8 mouse cellular contexts compared by ENCODE assay signal in the genomic region with DNA sequence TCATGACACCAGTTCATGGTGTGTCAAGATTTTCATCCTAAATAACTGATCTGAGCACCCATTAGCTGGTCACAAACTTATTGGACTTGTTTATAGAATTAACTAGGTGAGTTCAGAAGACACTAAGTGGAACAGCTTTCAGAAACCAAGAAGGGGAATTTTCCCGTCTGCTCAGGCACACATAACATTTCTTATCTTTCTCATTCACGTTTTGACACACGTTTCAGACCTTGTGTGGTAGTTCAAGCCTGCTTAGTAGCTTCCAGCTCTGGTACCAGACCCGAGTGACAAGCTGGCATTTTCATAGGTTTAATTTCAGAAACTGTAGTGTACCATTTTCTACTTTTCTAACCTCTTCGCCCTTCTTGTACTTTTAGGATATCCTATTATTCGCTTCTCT. TPM values are rescaled to one million over a fixed set of nuclear protein-coding genes. Genes with fewer than 3 reads are reported as not detected.
DNase-seq lines count a peak whose midpoint lies in the region; ATAC-seq and TF ChIP-seq lines count a peak whose summit lies in the region.

No protein-coding gene starts in this region.

- H3K4me1 ChIP-seq in heart, embryonic 15.5 days (replicated peaks) = peaks cover 19% of the 10 kb centered on the region
- H3K4me1 ChIP-seq in G1E (ENCODE audit: insufficient read depth, low read depth, low read length) = peaks cover 70% of the 10 kb centered on the region
- peaks cover 8% of the 10 kb centered on the region for H3K4me1 ChIP-seq in heart, embryonic 16.5 days (ENCODE audit: control insufficient read depth, insufficient read depth, low read length)
- peaks cover 43% of the 10 kb centered on the region for H3K4me1 ChIP-seq in midbrain, embryonic 10.5 days

- peak overlapping the region; percentile 75; the same call in 1 of the 2 replicates for H3K27ac ChIP-seq in heart, embryonic 15.5 days
- no peak overlapping the region; the same call in 1 of the 2 replicates for H3K27ac ChIP-seq in heart, embryonic 16.5 days (ENCODE audit: low read length)
- peak overlapping the region; percentile 90 for H3K27ac ChIP-seq in midbrain, embryonic 10.5 days (replicated peaks)

- peak overlapping the region; percentile 62 for H3K4me3 ChIP-seq in heart, embryonic 15.5 days
- H3K4me3 ChIP-seq in G1E (ENCODE audit: low read depth, low read length) = peak overlapping the region; percentile 77
- peak overlapping the region; percentile 88 for H3K4me3 ChIP-seq in heart, embryonic 16.5 days (ENCODE audit: low read length)
- peak overlapping the region; percentile 74 for H3K4me3 ChIP-seq in midbrain, embryonic 10.5 days

- H3K27me3 ChIP-seq in heart, embryonic 15.5 days = no peaks in the 10 kb centered on the region
- H3K27me3 ChIP-seq in G1E (ENCODE audit: insufficient read depth, low read length) = no peaks in the 10 kb centered on the region
- H3K27me3 ChIP-seq in heart, embryonic 16.5 days (ENCODE audit: control insufficient read depth, insufficient read depth, low read length) = no peaks in the 10 kb centered on the region
- no peaks in the 10 kb centered on the region for H3K27me3 ChIP-seq in midbrain, embryonic 10.5 days (ENCODE audit: low read depth, poor library complexity, severe bottlenecking)

- H3K36me3 ChIP-seq in heart, embryonic 15.5 days = no peaks in the 10 kb centered on the region
- H3K36me3 ChIP-seq in G1E (replicated peaks) = peaks cover 7% of the 10 kb centered on the region
- no peaks in the 10 kb centered on the region for H3K36me3 ChIP-seq in heart, embryonic 16.5 days (ENCODE audit: control insufficient read depth, insufficient read depth)
- no peaks in the 10 kb centered on the region for H3K36me3 ChIP-seq in midbrain, embryonic 10.5 days

- peak overlapping the region; percentile 62 for H3K9ac ChIP-seq in heart, embryonic 15.5 days
- H3K9ac ChIP-seq in heart, embryonic 16.5 days (ENCODE audit: low read length) = peak overlapping the region; percentile 82

- H3K9me3 ChIP-seq in heart, embryonic 15.5 days (replicated peaks) = no peaks in the 10 kb centered on the region
- H3K9me3 ChIP-seq in G1E (replicated peaks) = no peaks in the 10 kb centered on the region
- H3K9me3 ChIP-seq in heart, embryonic 16.5 days (replicated peaks; ENCODE audit: control insufficient read depth, low read length) = no peaks in the 10 kb centered on the region
- no peaks in the 10 kb centered on the region for H3K9me3 ChIP-seq in midbrain, embryonic 10.5 days (replicated peaks)

- no peak for ATAC-seq in heart, embryonic 15.5 days (replicated peaks; ENCODE audit: insufficient number of reproducible peaks, insufficient read depth, low FRiP score, low read depth)
- ATAC-seq in G1E (ENCODE audit: extremely low read depth, insufficient number of reproducible peaks, low FRiP score, poor library complexity, severe bottlenecking) = no peak
- no peak for ATAC-seq in heart, embryonic 16.5 days (replicated peaks; ENCODE audit: extremely low read depth, insufficient read depth, low FRiP score)
- no peak for ATAC-seq in monocyte, adult 5-6 weeks (replicated peaks; ENCODE audit: insufficient number of reproducible peaks, low FRiP score, low TSS enrichment, poor library complexity, severe bottlenecking)

- no peak for TF ChIP-seq CTCF in G1E (IDR thresholded peaks at IDR 0.05; ENCODE audit: low read depth, low read length)

- no peak for DNase-seq in heart, adult 9 months (ENCODE audit: low spot score in 2 of 2)
- DNase-seq in G1E (ENCODE audit: low spot score) = no peak
- no peak for DNase-seq in midbrain, embryonic 10.5 days (ENCODE audit: low spot score)
- no peak for DNase-seq in layer of hippocampus, adult 11-12 months (ENCODE audit: low spot score)
- no peak for DNase-seq in layer of hippocampus, adult 9-10 months (ENCODE audit: low spot score)

- H3K4me2 ChIP-seq in heart, embryonic 15.5 days = peak overlapping the region; percentile 82
- peak overlapping the region; percentile 77 for H3K4me2 ChIP-seq in heart, embryonic 16.5 days (ENCODE audit: low read depth, low read length)

- 13% methylated on average over 6 of the region's 6 CpGs for WGBS in heart, embryonic 15.5 days
- 9% methylated on average over 6 of the region's 6 CpGs for WGBS in heart, embryonic 16.5 days
- WGBS in midbrain, embryonic 10.5 days = 31% methylated on average over 6 of the region's 6 CpGs

RNA-seq across cellular contexts. Expression of a gene that starts 0.6 kb away (rescaled TPM):
- 112 and 125 TPM in 2 replicates for polyA plus RNA-seq in heart, embryonic 15.5 days (2015; fragmentation: Nextera tagmentation; extraction: Ambion mirVana)
- total RNA-seq in G1E (2014; fragmentation: Nextera tagmentation) (10.4 and 14.5 TPM in 2 replicates), G1E (2017) (26.5 and 28.6 TPM in 2 replicates)
- 1.4 and 4.9 TPM in 2 replicates for polyA plus RNA-seq in G1E (2012)
- 89.2 and 96.2 TPM in 2 replicates for polyA plus RNA-seq in heart, embryonic 16.5 days (2015; fragmentation: Nextera tagmentation; extraction: Ambion mirVana)
- polyA plus RNA-seq in midbrain, embryonic 10.5 days (2016; fragmentation: Nextera tagmentation; extraction: Ambion mirVana) = 57.2 and 66.0 TPM in 2 replicates
- total RNA-seq in monocyte, adult 5-6 weeks (2017) = 32.1 to 201 TPM (median 172 TPM) in 3 replicates
